Mouse (Mus musculus): Measurements from ENCODE around the gene Il11. TPM values are rescaled to one million over a fixed set of nuclear protein-coding genes. Genes with fewer than 3 reads are reported as not detected.
"Not testable (repeated sequence)": the region's sequence is repeated elsewhere in the genome, so short reads cannot be mapped to it uniquely, and the experiment has no call there.

Il11 gene
- polyA plus RNA-seq (2015; fragmentation: Nextera tagmentation; extraction: Ambion mirVana) = 0.12 and 0.30 TPM in 2 replicates

DNA sequence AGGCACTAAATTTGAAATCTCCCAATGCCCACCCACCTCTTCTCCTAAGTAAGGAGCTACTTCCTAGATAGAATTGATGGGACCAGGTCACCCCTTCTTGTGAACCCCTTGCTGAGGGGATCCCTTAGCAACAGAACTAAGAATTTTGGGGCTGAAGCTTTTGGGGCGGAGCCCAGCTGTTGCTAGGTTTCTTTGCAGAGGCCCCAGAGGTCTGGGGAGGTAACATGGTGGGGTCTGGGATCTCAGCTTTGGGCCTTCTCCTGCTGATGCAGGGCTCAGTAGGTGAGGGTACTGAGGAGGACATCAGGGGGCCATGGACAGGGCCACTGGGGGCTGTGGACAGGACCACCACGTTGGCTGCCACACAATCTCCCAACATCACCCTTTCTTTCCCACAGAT lies at the start of gene Il11, which contains the start of gene Tmem190:
Il11 (minus strand) TSS at position 101 of the 400 bp plus-strand sequence.
Tmem190 (plus strand) TSS at position 179 of the 400 bp plus-strand sequence.
- H3K4me2 ChIP-seq (replicated peaks; ENCODE audit: low read depth) = no peak within 1 kb of the TSS
- H3K9me3 ChIP-seq (ENCODE audit: control insufficient read depth) = no peaks in the 10 kb centered on the region
- 87% methylated on average over 2 of the region's 2 CpGs for WGBS
- H3K36me3 ChIP-seq (ENCODE audit: control insufficient read depth, insufficient read depth) = peaks cover 8% of the 10 kb centered on the region; the same call in 1 of the 2 replicates
- H3K9ac ChIP-seq (ENCODE audit: low read depth, low read length) = no peak within 1 kb of the TSS
- ATAC-seq = no peak
- no peaks in the 10 kb centered on the region for H3K4me1 ChIP-seq (replicated peaks; ENCODE audit: control insufficient read depth, insufficient read depth, low read length)
- no peak within 1 kb of the TSS for H3K4me3 ChIP-seq (ENCODE audit: low read depth, low read length)
- TF ChIP-seq CTCF (IDR thresholded peaks at IDR 0.05; ENCODE audit: low read depth) = no peak
- peaks cover 14% of the 10 kb centered on the region for H3K27me3 ChIP-seq (replicated peaks; ENCODE audit: control insufficient read depth, insufficient read depth, low read length)
- no peak within 1 kb of the TSS for H3K27ac ChIP-seq (ENCODE audit: low read depth, low read length)

DNA sequence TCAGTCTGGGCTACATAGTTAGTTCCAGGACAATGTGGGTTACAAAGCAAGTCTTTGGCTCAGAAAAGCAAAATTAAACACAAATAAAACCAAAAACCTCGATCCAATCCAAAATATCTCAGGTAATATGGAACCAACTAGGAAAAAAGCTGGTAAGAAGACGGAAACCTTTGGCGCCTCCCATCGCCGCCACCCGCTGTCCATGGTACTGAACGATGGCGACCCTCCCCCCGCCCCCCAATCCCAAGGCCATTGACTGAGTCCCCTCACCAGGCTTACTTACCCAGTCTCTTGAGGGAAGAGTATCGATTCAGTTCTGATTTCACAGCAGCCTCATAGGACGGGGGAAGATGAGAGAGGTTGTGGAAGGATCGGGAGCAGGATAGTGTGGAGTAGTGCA lies 47.8 kb upstream of the Il11 start:
- H3K4me3 ChIP-seq (ENCODE audit: low read depth, low read length) = no peak overlapping the region
- no peak overlapping the region for H3K4me2 ChIP-seq (replicated peaks; ENCODE audit: low read depth)
- H3K9me3 ChIP-seq (ENCODE audit: control insufficient read depth) = no peaks in the 10 kb centered on the region
- no peak overlapping the region for H3K9ac ChIP-seq (ENCODE audit: low read depth, low read length)
- H3K4me1 ChIP-seq (replicated peaks; ENCODE audit: control insufficient read depth, insufficient read depth, low read length) = no peaks in the 10 kb centered on the region
- no peak for TF ChIP-seq CTCF (IDR thresholded peaks at IDR 0.05; ENCODE audit: low read depth)
- WGBS = 6% methylated on average over 12 of the region's 12 CpGs
- no peak overlapping the region for H3K27ac ChIP-seq (ENCODE audit: low read depth, low read length)
- ATAC-seq = no peak
- peaks cover 19% of the 10 kb centered on the region for H3K27me3 ChIP-seq (replicated peaks; ENCODE audit: control insufficient read depth, insufficient read depth, low read length)
- H3K36me3 ChIP-seq (ENCODE audit: control insufficient read depth, insufficient read depth) = no peaks in the 10 kb centered on the region

DNA sequence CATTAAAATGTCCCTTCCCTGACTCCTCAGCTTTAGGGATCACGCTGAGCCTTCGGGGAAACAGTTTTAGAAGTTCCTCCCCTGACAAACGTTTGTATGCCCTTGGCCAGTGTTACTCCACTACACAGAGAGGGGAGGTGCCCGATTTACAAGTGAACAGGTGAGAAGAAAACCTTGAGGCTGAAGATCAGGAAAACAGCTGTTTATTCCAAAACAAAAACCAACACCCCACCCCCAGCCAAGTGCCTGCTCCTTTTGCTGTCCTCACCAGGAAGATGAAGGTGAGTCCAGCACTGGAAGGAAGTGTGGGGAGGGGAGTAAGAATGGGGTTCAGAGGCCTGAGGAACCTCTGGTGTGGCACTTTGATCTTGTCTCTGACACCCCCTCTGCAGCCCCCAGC lies 42.7 kb upstream of the Il11 start:
- Histone ChIP-seq H3K9ac (ENCODE audit: low read depth, low read length) (no peak overlapping the region), H3K4me3 (ENCODE audit: low read depth, low read length) (no peak overlapping the region), H3K9me3 (ENCODE audit: control insufficient read depth) (no peaks in the 10 kb centered on the region), H3K4me2 (replicated peaks; ENCODE audit: low read depth) (no peak overlapping the region), H3K27me3 (replicated peaks; ENCODE audit: control insufficient read depth, insufficient read depth, low read length) (0 out of 2 replicates have a peak, but pooled peaks cover under 1% of the 10 kb centered on the region), H3K27ac (ENCODE audit: low read depth, low read length) (no peak overlapping the region), H3K36me3 (ENCODE audit: control insufficient read depth, insufficient read depth) (no peaks in the 10 kb centered on the region; the same call in 1 of the 2 replicates), H3K4me1 (replicated peaks; ENCODE audit: control insufficient read depth, insufficient read depth, low read length) (no peaks in the 10 kb centered on the region)
- 57% methylated on average over 4 of the region's 4 CpGs for WGBS
- ATAC-seq = no peak
- TF ChIP-seq CTCF (IDR thresholded peaks at IDR 0.05; ENCODE audit: low read depth) = no peak

DNA sequence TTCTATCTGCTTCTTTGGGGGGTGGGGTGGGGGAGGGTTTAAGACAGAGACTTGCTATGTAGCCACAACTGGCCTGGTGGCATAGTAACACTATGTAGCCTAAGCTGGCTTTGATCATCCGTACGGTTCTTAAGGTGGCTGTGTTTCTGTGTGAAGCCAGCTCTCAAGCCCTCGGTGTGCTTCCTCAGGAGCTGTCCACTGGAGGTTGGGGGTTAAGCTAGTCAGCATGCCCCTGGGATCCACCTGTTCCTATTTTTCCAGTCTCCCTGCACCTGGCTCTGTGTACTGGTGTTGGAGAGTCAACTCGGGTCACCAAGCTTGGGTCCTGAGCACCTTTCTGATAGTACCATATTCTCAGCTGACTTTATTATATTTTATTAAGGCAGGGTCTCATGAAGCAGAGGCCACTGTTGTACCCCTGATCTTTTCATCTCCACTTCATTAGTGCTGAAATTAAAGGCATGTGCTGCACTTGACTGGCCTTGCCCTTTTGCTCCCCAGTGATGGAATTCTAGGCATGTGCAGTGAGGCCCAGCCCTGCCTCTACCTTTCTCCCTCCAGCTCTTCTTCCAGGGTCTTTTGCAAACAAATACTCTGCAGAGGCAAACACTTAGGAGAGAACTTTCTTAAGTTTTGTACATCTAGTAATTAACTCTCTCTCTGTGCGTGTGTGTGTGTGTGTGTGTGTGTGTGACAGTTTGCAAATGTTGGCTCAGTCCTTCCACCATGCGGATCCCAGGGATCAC lies 39.7 kb upstream of the Il11 start:
- no peak for TF ChIP-seq CTCF (IDR thresholded peaks at IDR 0.05; ENCODE audit: low read depth)
- H3K36me3 ChIP-seq (ENCODE audit: control insufficient read depth, insufficient read depth) = no peaks in the 10 kb centered on the region; the same call in 1 of the 2 replicates
- H3K27ac ChIP-seq (ENCODE audit: low read depth, low read length) = no peak overlapping the region
- no peak overlapping the region for H3K4me2 ChIP-seq (replicated peaks; ENCODE audit: low read depth)
- WGBS = 59% methylated on average over 6 of the region's 6 CpGs
- no peaks in the 10 kb centered on the region for H3K4me1 ChIP-seq (replicated peaks; ENCODE audit: control insufficient read depth, insufficient read depth, low read length)
- no peaks in the 10 kb centered on the region for H3K27me3 ChIP-seq (replicated peaks; ENCODE audit: control insufficient read depth, insufficient read depth, low read length)
- no peak overlapping the region for H3K4me3 ChIP-seq (ENCODE audit: low read depth, low read length)
- H3K9me3 ChIP-seq (ENCODE audit: control insufficient read depth) = no peaks in the 10 kb centered on the region
- ATAC-seq = no peak
- H3K9ac ChIP-seq (ENCODE audit: low read depth, low read length) = no peak overlapping the region

DNA sequence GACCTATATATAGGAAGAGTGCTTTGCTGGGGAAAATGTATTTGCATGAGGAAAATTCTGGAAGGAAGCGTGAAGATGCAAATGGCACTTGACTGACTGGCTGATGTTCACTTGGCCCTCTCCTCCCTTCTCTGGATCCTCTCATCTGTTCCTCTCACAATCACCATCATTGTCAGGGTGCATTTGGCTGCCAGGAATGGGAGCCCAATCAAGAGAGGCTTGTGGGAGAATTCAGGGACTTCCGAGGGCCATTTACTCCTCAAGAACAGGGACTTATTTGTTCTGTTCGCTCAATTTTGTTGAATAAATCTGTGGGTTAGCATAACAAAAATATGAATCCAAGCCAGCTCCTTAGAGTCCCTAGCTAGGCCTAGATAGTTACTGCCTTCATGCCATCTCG lies 39.0 kb upstream of the Il11 start:
- Histone ChIP-seq H3K4me3 (ENCODE audit: low read depth, low read length) (no peak overlapping the region), H3K4me2 (replicated peaks; ENCODE audit: low read depth) (no peak overlapping the region), H3K27ac (ENCODE audit: low read depth, low read length) (no peak overlapping the region), H3K27me3 (replicated peaks; ENCODE audit: control insufficient read depth, insufficient read depth, low read length) (no peaks in the 10 kb centered on the region), H3K9me3 (ENCODE audit: control insufficient read depth) (no peaks in the 10 kb centered on the region), H3K36me3 (ENCODE audit: control insufficient read depth, insufficient read depth) (no peaks in the 10 kb centered on the region; the same call in 1 of the 2 replicates), H3K4me1 (replicated peaks; ENCODE audit: control insufficient read depth, insufficient read depth, low read length) (no peaks in the 10 kb centered on the region), H3K9ac (ENCODE audit: low read depth, low read length) (no peak overlapping the region)
- WGBS = 89% methylated on average over 4 of the region's 4 CpGs
- no peak for ATAC-seq
- no peak for TF ChIP-seq CTCF (IDR thresholded peaks at IDR 0.05; ENCODE audit: low read depth)

DNA sequence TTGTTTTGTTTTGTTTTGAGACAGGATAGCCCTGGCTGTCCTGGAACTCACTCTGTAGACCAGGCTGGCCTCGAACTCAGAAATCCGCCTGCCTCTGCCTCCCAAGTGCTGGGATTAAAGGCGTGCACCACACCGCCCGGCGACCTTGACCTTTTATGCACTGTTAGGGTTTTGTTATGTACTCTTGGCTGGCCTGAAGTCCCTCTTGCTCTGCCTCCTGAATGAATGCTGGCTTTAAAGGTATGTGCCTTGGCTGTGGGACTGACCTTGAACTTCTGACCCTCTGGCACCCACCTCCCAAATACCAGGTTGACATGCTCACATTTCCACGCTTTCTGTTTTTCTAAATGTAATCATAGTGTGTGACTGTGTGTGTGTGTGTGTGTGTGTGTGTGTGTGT lies 38.3 kb upstream of the Il11 start:
- H3K36me3 ChIP-seq (ENCODE audit: control insufficient read depth, insufficient read depth); H3K9me3 ChIP-seq (ENCODE audit: control insufficient read depth); H3K4me3 ChIP-seq (ENCODE audit: low read depth, low read length); H3K27me3 ChIP-seq (replicated peaks; ENCODE audit: control insufficient read depth, insufficient read depth, low read length); ATAC-seq; H3K27ac ChIP-seq (ENCODE audit: low read depth, low read length); H3K4me2 ChIP-seq (replicated peaks; ENCODE audit: low read depth); H3K4me1 ChIP-seq (replicated peaks; ENCODE audit: control insufficient read depth, insufficient read depth, low read length); H3K9ac ChIP-seq (ENCODE audit: low read depth, low read length): not testable (repeated sequence)
- 90% methylated on average over 7 of the region's 7 CpGs for WGBS

Data from intestine, postnatal 0 days (tissue).